Mouse (Mus musculus) embryonic fibroblast, embryonic 13.5 days (primary cell): ENCODE measurements at regions not wholly inside any gene's neighbourhood (a gene's known extent, or its start where the extent isn't known, plus 50 kb on each side); places are given as distances from the start of the nearest gene placed in this dataset.

ENCODE experiments used
- H3K27ac ChIP-seq: 2 replicates; pipeline ENCODE4 v1.5.1; 2012; ENCODE audit warnings: low read length, control low read depth, inconsistent platforms; ENCODE audit not compliant: insufficient read depth
- H3K4me1 ChIP-seq: 2 replicates; pipeline ENCODE4 v1.6.1; 2011; ENCODE audit warnings: low read length; ENCODE audit not compliant: control insufficient read depth, insufficient read depth
- H3K4me3 ChIP-seq: 2 replicates; pipeline ENCODE4 v1.5.1; 2011; ENCODE audit warnings: mild to moderate bottlenecking, control low read depth, low read length; ENCODE audit not compliant: insufficient read depth
- CTCF ChIP-seq: IDR thresholded peaks from 2 replicates; pipeline ENCODE4 v1.5.1; 2011; ENCODE audit warnings: mild to moderate bottlenecking, control low read depth, low read length, moderate library complexity, borderline replicate concordance; ENCODE audit not compliant: insufficient read depth
- POLR2A ChIP-seq: IDR thresholded peaks from 2 replicates; pipeline ENCODE4 v1.6.1; 2011; ENCODE audit warnings: low read depth, mild to moderate bottlenecking, control low read depth, low read length, moderate library complexity

- Histone ChIP-seq H3K27ac (peak overlapping the region; percentile 86), H3K4me1 (no peaks in the 10 kb centered on the region), H3K4me3 (no peak overlapping the region)
- TF ChIP-seq CTCF (no peak), POLR2A (no peak)
Observed at GRCm38 (mm10) chr17:7680658-7681057, 146.4 kb downstream of the Fndc1 start.

GRCm38 (mm10) chr17:7679786-7680185, 147.3 kb downstream of the Fndc1 start:
- no peak for TF ChIP-seq POLR2A
- TF ChIP-seq CTCF, result no peak
- no peak overlapping the region for H3K4me3 ChIP-seq
- no peaks in the 10 kb centered on the region for H3K4me1 ChIP-seq
- no peak overlapping the region for H3K27ac ChIP-seq

- H3K4me1 ChIP-seq, result no peaks in the 10 kb centered on the region
- H3K27ac ChIP-seq, result no peak overlapping the region
- H3K4me3 ChIP-seq, result no peak overlapping the region
- TF ChIP-seq CTCF, result no peak
- TF ChIP-seq POLR2A, result no peak
Observed at GRCm38 (mm10) chr17:7678898-7679297, 148.2 kb downstream of the Fndc1 start.

- Histone ChIP-seq H3K4me1 (no peaks in the 10 kb centered on the region), H3K27ac (no peak overlapping the region), H3K4me3 (no peak overlapping the region)
- TF ChIP-seq POLR2A (no peak), CTCF (no peak)
Observed at GRCm38 (mm10) chr17:7677796-7678195, 149.3 kb downstream of the Fndc1 start.

GRCm38 (mm10) chr17:7677301-7677700, 149.8 kb downstream of the Fndc1 start:
- Histone ChIP-seq H3K27ac (no peak overlapping the region), H3K4me1 (no peaks in the 10 kb centered on the region), H3K4me3 (no peak overlapping the region)
- TF ChIP-seq POLR2A (no peak), CTCF (no peak)

GRCm38 (mm10) chr17:7676776-7677175, 150.3 kb downstream of the Fndc1 start:
- TF ChIP-seq POLR2A (no peak), CTCF (no peak)
- H3K4me1 ChIP-seq, result no peaks in the 10 kb centered on the region
- H3K27ac ChIP-seq, result no peak overlapping the region
- no peak overlapping the region for H3K4me3 ChIP-seq

- Histone ChIP-seq H3K27ac (no peak overlapping the region), H3K4me1 (no peaks in the 10 kb centered on the region), H3K4me3 (no peak overlapping the region)
- no peak for TF ChIP-seq CTCF
- TF ChIP-seq POLR2A, result no peak
Observed at GRCm38 (mm10) chr17:7674511-7674910, 152.6 kb downstream of the Fndc1 start.

- no peak overlapping the region for H3K4me3 ChIP-seq
- no peak overlapping the region for H3K27ac ChIP-seq
- peaks cover 4% of the 10 kb centered on the region; the same call in 1 of the 2 replicates for H3K4me1 ChIP-seq
- TF ChIP-seq CTCF (no peak), POLR2A (no peak)
Observed at GRCm38 (mm10) chr17:7667826-7668225, 159.3 kb downstream of the Fndc1 start.

- no peak for TF ChIP-seq CTCF
- H3K27ac ChIP-seq, result no peak overlapping the region
- no peak overlapping the region for H3K4me3 ChIP-seq
- peaks cover 4% of the 10 kb centered on the region; the same call in 1 of the 2 replicates for H3K4me1 ChIP-seq
Observed at GRCm38 (mm10) chr17:7666781-7667398, 160.2 kb downstream of the Fndc1 start.

GRCm38 (mm10) chr17:7666207-7666606, 160.9 kb downstream of the Fndc1 start:
- H3K27ac ChIP-seq, result no peak overlapping the region
- peaks cover 4% of the 10 kb centered on the region; the same call in 1 of the 2 replicates for H3K4me1 ChIP-seq
- TF ChIP-seq CTCF (no peak), POLR2A (no peak)
- H3K4me3 ChIP-seq, result no peak overlapping the region

GRCm38 (mm10) chr17:7665686-7666085, 161.4 kb downstream of the Fndc1 start:
- TF ChIP-seq POLR2A (no peak), CTCF (no peak)
- H3K4me1 ChIP-seq, result peaks cover 4% of the 10 kb centered on the region; the same call in 1 of the 2 replicates
- H3K4me3 ChIP-seq, result no peak overlapping the region
- H3K27ac ChIP-seq, result no peak overlapping the region
